Mouse (Mus musculus) liver, embryonic 15.5 days (tissue): ENCODE measurements around the gene Srebf2. TPM values are rescaled to one million over a fixed set of nuclear protein-coding genes. Genes with fewer than 3 reads are reported as not detected.

Source experiments
- ATAC-seq: fragments of 200-750 bp; cut with Nextera tagmentation; 2 replicates; pipeline ENCODE4 v1.8.0; 2017; ENCODE audit warnings: moderate number of reproducible peaks, mild to moderate bottlenecking, moderate library complexity; ENCODE audit not compliant: insufficient read depth
- H3K27ac ChIP-seq: fragments of 300-500 bp; sonication (generic); replicated peaks from 2 replicates; pipeline ENCODE4 v1.5.1; 2015; ENCODE audit warnings: mild to moderate bottlenecking, inconsistent platforms
- H3K27me3 ChIP-seq: fragments of 300-500 bp; sonication (generic); 2 replicates; pipeline ENCODE4 v1.6.1; 2015; ENCODE audit warnings: mild to moderate bottlenecking, inconsistent platforms
- H3K36me3 ChIP-seq: fragments of 300-500 bp; sonication (generic); replicated peaks from 2 replicates; pipeline ENCODE4 v1.6.1; 2015; ENCODE audit warnings: moderate library complexity, mild to moderate bottlenecking, inconsistent platforms
- H3K4me1 ChIP-seq: fragments of 300-500 bp; sonication (generic); replicated peaks from 2 replicates; pipeline ENCODE4 v1.6.1; 2015; ENCODE audit warnings: inconsistent platforms
- H3K4me2 ChIP-seq: fragments of 300-500 bp; sonication (generic); 2 replicates; pipeline ENCODE4 v1.6.1; 2015; ENCODE audit warnings: moderate library complexity, mild to moderate bottlenecking, inconsistent platforms
- H3K4me3 ChIP-seq: fragments of 300-500 bp; sonication (generic); replicated peaks from 2 replicates; pipeline ENCODE4 v1.5.1; 2015; ENCODE audit warnings: mild to moderate bottlenecking, inconsistent platforms
- H3K9ac ChIP-seq: fragments of 300-500 bp; sonication (generic); 2 replicates; pipeline ENCODE4 v1.6.1; 2015; ENCODE audit warnings: moderate library complexity, mild to moderate bottlenecking, inconsistent platforms
- H3K9me3 ChIP-seq: fragments of 300-500 bp; sonication (generic); replicated peaks from 2 replicates; pipeline ENCODE4 v1.6.1; 2016; ENCODE audit warnings: inconsistent platforms
- WGBS: fragments of 180-500 bp; shearing (Covaris S2); methylation state at CpG from one replicate; pipeline ENCODE4 v1.1.7; 2015; ENCODE audit warnings: mixed read lengths; ENCODE audit not compliant: insufficient replicate concordance; 5-methylcytosine and 5-hydroxymethylcytosine counted together
- polyA plus RNA-seq: library from polyadenylated mRNA; unstranded; fragments of >200 nt; fragmentation: Nextera tagmentation; extraction: Ambion mirVana; gene quantifications from 2 replicates; pipeline ENCODE4 v1.2.1, GENCODE M21; 2015

Gene Srebf2
- polyA plus RNA-seq, 1 experiment from 2014 or later: 53.6 TPM

DNA sequence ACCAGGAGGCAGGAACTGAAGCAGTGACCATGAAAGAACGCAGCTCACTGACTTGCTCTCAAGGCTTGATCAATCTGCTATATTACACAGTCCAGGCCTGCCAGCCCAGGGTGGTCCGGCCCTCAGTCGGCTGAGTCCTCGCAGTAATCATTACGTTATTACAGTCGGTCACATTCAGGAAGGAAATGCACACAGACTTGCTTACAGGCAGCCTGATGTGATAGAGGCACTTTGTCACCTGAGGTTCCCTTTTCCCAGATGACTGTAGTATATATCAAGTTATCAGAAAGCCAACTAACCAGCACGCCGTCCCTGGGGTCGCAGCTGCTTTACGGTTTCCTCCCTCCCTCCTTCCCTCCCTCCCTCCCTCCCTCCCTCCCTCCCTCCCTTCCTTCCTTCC lies 9.9 kb downstream of the Srebf2 start:
- peaks cover 95% of the 10 kb centered on the region for H3K4me1 ChIP-seq
- H3K4me3 ChIP-seq: no peak overlapping the region
- H3K27ac ChIP-seq: 0 out of 2 replicates have a peak overlapping the region, but pooled peaks have one; percentile 16
- no peak for ATAC-seq
- H3K36me3 ChIP-seq: 0 out of 2 replicates have a peak, but pooled peaks cover 3% of the 10 kb centered on the region
- H3K9me3 ChIP-seq: no peaks in the 10 kb centered on the region
- no peak overlapping the region for H3K9ac ChIP-seq
- 35% methylated on average over 10 of the region's 10 CpGs for WGBS
- H3K27me3 ChIP-seq: no peaks in the 10 kb centered on the region
- no peak overlapping the region for H3K4me2 ChIP-seq

DNA sequence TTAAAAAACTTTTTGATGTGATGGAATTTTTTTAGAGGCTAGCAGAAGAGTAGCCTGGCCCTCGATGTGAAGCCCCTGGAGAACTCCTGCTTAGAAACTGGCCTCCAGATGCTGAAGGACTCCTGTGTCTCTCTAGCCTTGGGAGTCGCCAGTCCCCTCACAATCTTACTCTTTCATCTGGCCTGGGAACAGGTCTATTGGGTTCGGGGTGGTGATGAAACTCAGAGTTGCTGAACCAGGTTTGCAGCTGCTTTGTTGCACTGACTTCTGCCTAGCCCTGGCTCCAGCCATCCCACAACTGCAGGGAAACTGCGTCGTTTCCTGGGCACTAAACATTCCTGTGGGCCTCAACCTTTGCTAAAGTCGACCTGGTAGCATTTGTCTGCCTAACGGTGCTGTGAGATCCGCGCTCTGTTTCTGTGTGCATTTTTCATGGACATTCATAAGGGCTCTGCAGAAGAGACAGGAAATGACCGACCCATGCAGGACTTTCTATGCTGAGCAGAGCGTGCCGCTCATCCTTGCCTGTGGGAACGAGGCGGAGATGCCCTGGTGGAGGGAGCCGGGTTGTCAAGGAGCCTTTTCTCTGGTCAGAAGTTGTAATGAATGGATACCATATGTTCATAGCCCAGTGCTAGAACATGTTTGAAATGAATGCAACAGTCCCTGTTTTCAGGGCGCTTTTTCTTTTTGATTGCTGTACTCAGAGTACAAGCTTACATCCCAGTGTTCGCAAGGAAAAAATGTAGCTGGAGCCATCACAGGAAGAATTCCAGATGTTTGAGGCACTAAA lies 11.5 kb downstream of the Srebf2 start:
- H3K4me1 ChIP-seq: peaks cover 95% of the 10 kb centered on the region
- no peak overlapping the region for H3K9ac ChIP-seq
- 0 out of 2 replicates have a peak, but pooled peaks cover 3% of the 10 kb centered on the region for H3K36me3 ChIP-seq

DNA sequence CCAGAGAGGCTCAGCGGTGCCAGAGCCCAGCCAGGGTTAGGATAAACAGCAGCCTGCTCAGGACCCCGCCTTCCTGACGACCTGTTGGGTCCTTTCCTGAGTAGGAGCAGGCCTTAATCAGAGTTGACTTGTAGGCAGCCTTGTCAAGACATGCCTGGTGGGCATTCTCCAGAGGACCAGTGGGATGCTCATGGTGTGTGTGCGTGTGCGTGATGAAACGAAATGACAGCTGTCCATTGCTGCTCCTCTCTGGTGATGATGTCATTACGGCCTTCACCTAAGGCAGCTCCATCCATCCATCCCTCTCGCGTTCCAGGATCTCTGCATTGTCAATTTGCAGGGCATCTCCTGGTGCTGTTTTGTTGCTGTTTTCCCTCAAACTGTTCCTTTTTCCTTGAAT lies 12.5 kb downstream of the Srebf2 start:
- Histone ChIP-seq H3K9me3 (no peaks in the 10 kb centered on the region), H3K27me3 (no peaks in the 10 kb centered on the region), H3K4me2 (no peak overlapping the region), H3K36me3 (0 out of 2 replicates have a peak, but pooled peaks cover 3% of the 10 kb centered on the region), H3K4me1 (peaks cover 95% of the 10 kb centered on the region), H3K27ac (no peak overlapping the region), H3K4me3 (no peak overlapping the region), H3K9ac (no peak overlapping the region)
- 82% methylated on average over 9 of the region's 9 CpGs for WGBS
- ATAC-seq: no peak

More for the DNA sequence above, 11.5 kb downstream of the Srebf2 start:
- 63% methylated on average over 17 of the region's 17 CpGs for WGBS
- Histone ChIP-seq H3K27me3 (no peaks in the 10 kb centered on the region), H3K4me3 (no peak overlapping the region), H3K9me3 (no peaks in the 10 kb centered on the region), H3K4me2 (no peak overlapping the region), H3K27ac (no peak overlapping the region)
- no peak for ATAC-seq

DNA sequence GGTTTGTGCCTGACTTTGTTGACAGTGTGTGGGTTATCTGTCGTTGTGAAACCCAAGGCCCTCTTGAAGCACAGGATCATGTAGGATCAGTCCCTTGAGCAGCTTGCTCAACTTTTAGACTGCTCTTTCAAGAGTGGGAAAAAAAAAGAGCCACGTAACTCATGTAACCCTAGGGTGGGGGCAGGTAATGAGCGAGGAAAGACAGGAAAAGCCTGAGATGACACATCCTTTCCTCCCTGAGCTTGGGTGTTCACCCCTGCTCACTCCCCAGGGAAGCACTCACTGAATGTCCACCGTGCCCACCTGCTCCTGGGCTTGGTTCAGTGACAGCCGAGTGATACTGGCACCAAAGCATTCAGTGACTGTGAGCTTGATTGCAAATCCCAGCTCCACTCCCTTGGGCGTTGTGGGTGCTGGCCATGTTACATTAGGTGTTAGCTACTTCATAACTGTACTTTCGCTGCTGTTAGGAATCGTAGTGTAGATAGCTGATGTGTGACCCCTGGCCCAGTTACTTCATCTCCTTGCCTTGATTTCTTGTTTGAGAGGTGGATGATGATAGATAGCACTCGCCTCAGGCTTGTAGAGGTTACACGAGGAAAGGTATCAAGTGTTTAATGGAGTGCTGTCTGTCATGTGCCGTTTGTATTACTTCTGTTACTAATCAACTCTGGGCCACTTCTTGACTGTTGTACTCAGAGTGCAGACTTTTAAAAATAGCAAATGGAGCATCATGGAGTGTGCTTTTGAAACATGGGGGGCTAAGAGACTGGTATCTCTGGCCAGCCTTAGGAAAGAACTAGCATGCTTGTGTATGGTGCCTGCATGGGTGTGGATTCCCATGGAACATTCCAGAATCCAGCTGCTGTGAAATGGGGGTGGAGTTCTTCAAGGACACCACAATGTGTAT lies 14.0 kb downstream of the Srebf2 start:
- ATAC-seq: no peak
- Histone ChIP-seq H3K4me2 (no peak overlapping the region), H3K27me3 (no peaks in the 10 kb centered on the region), H3K9me3 (no peaks in the 10 kb centered on the region), H3K36me3 (0 out of 2 replicates have a peak, but pooled peaks cover 3% of the 10 kb centered on the region), H3K9ac (no peak overlapping the region), H3K4me3 (no peak overlapping the region), H3K27ac (no peak overlapping the region; the same call in 1 of the 2 replicates), H3K4me1 (peaks cover 96% of the 10 kb centered on the region)
- 60% methylated on average over 11 of the region's 11 CpGs for WGBS

DNA sequence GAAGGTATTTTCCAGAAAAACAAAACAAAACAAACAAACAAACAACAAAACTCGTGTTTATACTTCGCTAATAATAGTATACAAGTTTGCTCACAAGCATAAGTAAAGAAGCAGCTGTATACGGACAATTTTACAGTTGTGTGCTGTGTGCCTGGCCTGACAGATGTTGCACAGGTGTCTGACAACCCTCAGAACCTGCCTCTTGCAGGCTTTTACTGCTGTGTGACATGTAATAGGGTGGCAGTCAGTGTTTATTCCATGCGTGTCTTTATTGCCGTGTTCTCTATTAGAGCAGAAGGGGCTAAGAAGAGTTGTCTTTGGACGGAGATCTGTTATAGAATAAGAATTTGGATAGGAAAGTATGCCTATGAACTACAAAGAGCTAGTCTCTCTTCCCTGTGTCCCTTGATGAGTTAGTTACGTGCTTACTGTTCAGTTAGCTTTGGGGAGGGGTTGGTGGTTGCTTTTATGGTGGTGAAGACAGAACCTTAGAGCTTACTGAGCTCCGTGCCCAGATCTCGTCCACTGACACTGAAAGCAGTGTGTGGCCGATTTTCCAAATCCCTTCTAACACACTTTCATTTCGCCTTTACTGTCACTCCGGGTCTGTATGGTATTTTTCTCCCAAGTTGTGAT lies 15.1 kb downstream of the Srebf2 start:
- no peak overlapping the region for H3K4me2 ChIP-seq
- peaks cover 97% of the 10 kb centered on the region for H3K4me1 ChIP-seq
- no peaks in the 10 kb centered on the region for H3K9me3 ChIP-seq
- H3K9ac ChIP-seq: no peak overlapping the region
- no peaks in the 10 kb centered on the region for H3K27me3 ChIP-seq
- WGBS: 79% methylated on average over 12 of the region's 12 CpGs
- 0 out of 2 replicates have a peak, but pooled peaks cover 3% of the 10 kb centered on the region for H3K36me3 ChIP-seq
- no peak overlapping the region for H3K27ac ChIP-seq
- ATAC-seq: no peak
- no peak overlapping the region for H3K4me3 ChIP-seq

DNA sequence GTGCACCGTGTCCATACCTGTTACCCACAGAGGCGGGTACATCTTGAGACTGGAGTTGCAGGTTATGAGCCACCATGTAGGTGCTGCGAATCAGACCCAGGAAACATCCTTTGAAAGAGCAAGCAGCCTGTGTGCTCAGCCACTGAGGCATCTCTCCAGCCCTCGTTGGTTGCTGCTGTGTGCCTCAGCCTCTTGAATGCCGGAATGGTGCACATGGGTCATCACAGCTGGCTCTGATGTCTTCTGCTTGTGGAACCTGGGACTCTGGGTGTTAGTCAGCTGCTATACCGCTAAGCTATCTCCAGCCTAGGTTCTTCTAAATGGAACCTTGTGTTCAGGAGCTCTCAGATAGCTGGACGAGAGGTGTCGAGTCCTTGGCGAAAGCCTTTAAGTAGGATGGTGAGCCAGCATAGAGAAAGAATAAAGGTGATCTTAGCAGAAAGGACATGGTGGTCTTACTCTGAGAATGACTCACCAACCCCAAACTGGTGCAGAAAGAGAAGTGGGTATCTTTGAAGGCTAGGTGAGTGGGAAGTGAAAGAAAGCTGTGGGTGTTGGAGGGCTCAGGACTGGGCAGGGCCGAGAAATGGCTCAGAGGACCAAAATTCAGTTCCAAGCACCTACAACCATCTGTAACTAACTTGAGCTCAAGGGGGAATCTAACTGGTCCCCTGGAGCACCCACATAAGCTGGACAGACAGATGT lies 16.5 kb downstream of the Srebf2 start:
- peak overlapping the region; percentile 52 for H3K4me2 ChIP-seq
- H3K27ac ChIP-seq: peak overlapping the region; percentile 90

DNA sequence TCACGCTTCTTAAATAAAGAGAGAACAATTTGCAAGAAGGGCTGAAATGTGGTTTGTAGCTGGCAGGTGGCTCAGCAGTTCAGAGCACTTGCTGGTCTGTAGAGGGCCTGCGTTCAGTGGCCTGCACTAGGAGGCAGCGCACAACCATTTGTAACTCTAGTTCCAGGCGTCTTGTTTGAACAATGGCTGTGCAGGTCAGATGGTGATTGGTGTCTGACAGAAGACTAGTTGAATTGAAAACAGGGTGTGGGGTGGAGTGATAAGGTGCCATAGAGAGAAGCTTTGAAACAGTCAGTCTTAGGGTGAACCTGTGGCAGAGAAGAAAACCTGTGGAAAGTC lies 17.0 kb downstream of the Srebf2 start:
- no peaks in the 10 kb centered on the region for H3K9me3 ChIP-seq
- H3K27me3 ChIP-seq: no peaks in the 10 kb centered on the region
- ATAC-seq: peak; percentile 65
- H3K36me3 ChIP-seq: no peaks in the 10 kb centered on the region
- peak overlapping the region; percentile 52 for H3K4me2 ChIP-seq
- peak overlapping the region; percentile 90 for H3K27ac ChIP-seq
- 19% methylated on average over 4 of the region's 4 CpGs for WGBS
- peak overlapping the region; percentile 36; the same call in 1 of the 2 replicates for H3K9ac ChIP-seq
- peaks cover 95% of the 10 kb centered on the region for H3K4me1 ChIP-seq
- 0 out of 2 replicates have a peak overlapping the region, but pooled peaks have one; percentile 5 for H3K4me3 ChIP-seq

More for the DNA sequence above, 16.5 kb downstream of the Srebf2 start:
- no peaks in the 10 kb centered on the region for H3K27me3 ChIP-seq
- 70% methylated on average over 10 of the region's 10 CpGs for WGBS
- peak overlapping the region; percentile 36; the same call in 1 of the 2 replicates for H3K9ac ChIP-seq
- H3K36me3 ChIP-seq: 0 out of 2 replicates have a peak, but pooled peaks cover 3% of the 10 kb centered on the region
- H3K4me1 ChIP-seq: peaks cover 98% of the 10 kb centered on the region
- H3K4me3 ChIP-seq: no peak overlapping the region
- no peaks in the 10 kb centered on the region for H3K9me3 ChIP-seq
- ATAC-seq: no peak

DNA sequence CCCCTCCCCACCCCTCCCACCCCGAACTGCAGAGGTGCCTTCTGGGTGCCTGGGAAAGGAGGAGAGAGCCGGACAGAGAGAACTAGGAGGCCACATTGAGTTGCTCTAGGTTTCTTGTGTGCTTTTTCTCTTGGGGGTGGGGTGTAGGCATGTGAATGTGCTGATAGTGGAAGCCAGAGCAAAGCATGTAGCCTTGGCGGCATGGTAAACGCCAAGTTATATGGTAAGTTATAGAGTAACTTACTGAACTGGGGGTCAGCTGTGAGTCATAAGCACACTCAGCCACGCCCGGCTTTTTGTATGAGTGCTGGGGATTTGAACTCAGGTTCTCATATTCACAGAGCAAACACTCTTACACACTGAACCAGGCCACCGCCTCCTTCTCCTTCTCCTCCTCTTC lies 17.5 kb downstream of the Srebf2 start:
- Histone ChIP-seq H3K4me1 (peaks cover 90% of the 10 kb centered on the region), H3K9me3 (no peaks in the 10 kb centered on the region), H3K27me3 (no peaks in the 10 kb centered on the region), H3K36me3 (no peaks in the 10 kb centered on the region), H3K4me2 (peak overlapping the region; percentile 52), H3K4me3 (0 out of 2 replicates have a peak overlapping the region, but pooled peaks have one; percentile 5), H3K27ac (peak overlapping the region; percentile 90), H3K9ac (peak overlapping the region; percentile 36)
- ATAC-seq: peak; percentile 69
- WGBS: 19% methylated on average over 7 of the region's 7 CpGs

DNA sequence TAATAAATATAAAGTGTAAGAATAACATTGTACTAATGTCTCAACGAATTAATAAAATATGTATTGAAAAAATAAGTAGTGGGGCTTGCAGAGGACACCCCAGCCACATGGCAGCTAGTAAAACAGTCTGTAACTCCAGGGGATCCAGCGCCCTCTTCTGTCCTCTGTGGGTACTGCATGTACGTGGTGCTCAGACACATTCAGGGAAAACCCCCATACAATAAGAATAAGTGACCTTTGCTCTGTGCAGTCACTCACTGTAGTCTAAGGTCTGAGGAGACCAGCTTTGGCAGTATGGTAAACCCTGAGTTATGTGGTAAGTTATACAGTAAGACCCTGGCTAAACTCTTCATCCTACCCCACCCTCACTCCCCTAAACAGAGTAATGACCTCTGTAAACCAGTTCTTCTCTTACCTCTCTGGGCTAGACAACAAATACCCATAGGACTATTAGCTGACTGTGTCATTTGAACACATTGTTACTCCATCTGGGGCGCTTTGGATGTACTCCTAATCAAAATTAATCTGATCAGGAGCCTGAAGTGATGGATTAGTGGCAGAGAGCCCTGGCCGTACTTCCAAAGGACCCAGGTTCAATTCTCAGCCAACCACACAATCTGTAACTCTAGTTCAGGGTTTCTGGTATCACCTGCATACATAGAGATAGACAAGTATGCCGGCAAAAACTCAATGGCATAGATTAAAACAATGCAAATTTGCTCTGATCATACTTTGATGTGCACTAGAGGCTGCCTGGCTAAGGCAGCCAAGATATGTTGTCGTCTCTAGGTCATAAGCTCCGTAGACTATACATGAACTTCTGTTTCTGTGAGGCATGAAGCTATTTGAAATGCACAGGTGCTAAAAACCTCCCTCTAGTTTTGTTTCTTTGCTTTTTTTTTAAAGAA lies 18.6 kb downstream of the Srebf2 start:
- peaks cover 10% of the 10 kb centered on the region for H3K36me3 ChIP-seq
- peak overlapping the region; percentile 60 for H3K4me2 ChIP-seq
- H3K9ac ChIP-seq: 0 out of 2 replicates have a peak overlapping the region, but pooled peaks have one; percentile 7
- no peak for ATAC-seq
- H3K4me3 ChIP-seq: peak overlapping the region; percentile 31
- 44% methylated on average over 8 of the region's 8 CpGs for WGBS
- peak overlapping the region; percentile 90 for H3K27ac ChIP-seq
- no peaks in the 10 kb centered on the region for H3K9me3 ChIP-seq
- H3K4me1 ChIP-seq: peaks cover 79% of the 10 kb centered on the region
- H3K27me3 ChIP-seq: no peaks in the 10 kb centered on the region
